Mouse (Mus musculus) embryonic facial prominence, embryonic 11.5 days (tissue): ENCODE results near the gene Slco3a1. TPM values are rescaled to one million over a fixed set of nuclear protein-coding genes. Genes with fewer than 3 reads are reported as not detected.

Experiments used
- ATAC-seq: fragments of 200-750 bp; cut with Nextera tagmentation; replicated peaks from 2 replicates; pipeline ENCODE4 v1.8.0; 2017; ENCODE audit warnings: low read depth; ENCODE audit not compliant: insufficient number of reproducible peaks, low FRiP score, low TSS enrichment
- DNase-seq: peaks from one replicate; pipeline ENCODE4 v3.0.0-alpha.2; 2015; ENCODE audit warnings: low spot score
- H3K27ac ChIP-seq: fragments of 300-500 bp; sonication (generic); replicated peaks from 2 replicates; pipeline ENCODE4 v1.5.1; 2014; ENCODE audit warnings: mild to moderate bottlenecking, low read depth, low read length, control low read depth
- H3K27me3 ChIP-seq: fragments of 300-500 bp; sonication (generic); 2 replicates; pipeline ENCODE4 v1.6.1; 2014; ENCODE audit warnings: mild to moderate bottlenecking, low read length, moderate library complexity, mixed read lengths; ENCODE audit not compliant: control insufficient read depth, insufficient read depth
- H3K36me3 ChIP-seq: fragments of 300-500 bp; sonication (generic); replicated peaks from 2 replicates; pipeline ENCODE4 v1.6.1; 2014; ENCODE audit warnings: low read depth, mild to moderate bottlenecking, low read length, moderate library complexity, mixed read lengths; ENCODE audit not compliant: control insufficient read depth, insufficient read depth
- H3K4me1 ChIP-seq: fragments of 300-500 bp; sonication (generic); 2 replicates; pipeline ENCODE4 v1.6.1; 2014; ENCODE audit warnings: low read length, mixed read lengths; ENCODE audit not compliant: control insufficient read depth, insufficient read depth
- H3K4me2 ChIP-seq: fragments of 300-500 bp; sonication (generic); 2 replicates; pipeline ENCODE4 v1.6.1; 2014; ENCODE audit warnings: low read depth, mild to moderate bottlenecking, control low read depth, low read length, moderate library complexity
- H3K4me3 ChIP-seq: fragments of 300-500 bp; sonication (generic); 2 replicates; pipeline ENCODE4 v1.5.1; 2014; ENCODE audit warnings: low read depth, low read length, control low read depth
- H3K9ac ChIP-seq: fragments of 300-500 bp; sonication (generic); replicated peaks from 2 replicates; pipeline ENCODE4 v1.6.1; 2014; ENCODE audit warnings: mild to moderate bottlenecking, control low read depth, low read length
- H3K9me3 ChIP-seq: fragments of 300-500 bp; sonication (generic); replicated peaks from 2 replicates; pipeline ENCODE4 v1.6.1; 2016; ENCODE audit warnings: mild to moderate bottlenecking, low read length, inconsistent platforms, mixed read lengths; ENCODE audit not compliant: control insufficient read depth
- WGBS: fragments of 180-500 bp; shearing (Covaris S2); extraction: QIAGEN DNeasy Blood & Tissue Kit; methylation state at CpG from one replicate; pipeline ENCODE4 v1.1.7; 2014; 5-methylcytosine and 5-hydroxymethylcytosine counted together
- polyA plus RNA-seq: library from polyadenylated mRNA; unstranded; fragments of >200 nt; fragmentation: Nextera tagmentation; extraction: Ambion mirVana; gene quantifications from 2 replicates; pipeline ENCODE4 v1.2.1, GENCODE M21; 2014

Gene Slco3a1
- polyA plus RNA-seq, 1 experiment from 2014 or later, result 6.6 TPM

DNA sequence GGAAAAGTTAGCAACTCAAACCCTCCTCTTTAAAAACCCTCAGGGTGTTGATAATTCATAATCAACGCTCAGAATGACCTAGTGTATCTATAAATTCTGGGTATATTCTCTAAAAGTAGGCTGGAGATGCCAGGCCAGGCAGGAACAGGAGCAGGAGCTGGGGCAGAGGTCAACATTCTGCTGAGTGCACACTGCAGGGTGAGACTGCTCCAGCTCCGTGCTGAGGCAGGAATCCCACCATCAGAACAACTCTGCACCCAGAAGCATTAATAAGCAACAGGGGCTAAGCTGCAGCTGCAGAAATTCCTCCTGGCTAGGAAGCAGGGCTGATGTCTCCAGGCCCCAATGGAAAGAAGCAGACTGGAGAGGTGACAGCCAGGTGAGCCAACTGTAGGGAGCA lies 182.9 kb downstream of the Slco3a1 start:
- H3K4me1 ChIP-seq, result no peaks in the 10 kb centered on the region; the same call in 1 of the 2 replicates
- ATAC-seq, result no peak
- no peak overlapping the region for H3K9ac ChIP-seq
- H3K36me3 ChIP-seq, result no peaks in the 10 kb centered on the region
- H3K4me3 ChIP-seq, result no peak overlapping the region
- H3K27ac ChIP-seq, result no peak overlapping the region
- H3K9me3 ChIP-seq, result no peaks in the 10 kb centered on the region
- H3K27me3 ChIP-seq, result no peaks in the 10 kb centered on the region
- 20% methylated on average over 2 of the region's 2 CpGs for WGBS
- no peak for DNase-seq
- no peak overlapping the region for H3K4me2 ChIP-seq

DNA sequence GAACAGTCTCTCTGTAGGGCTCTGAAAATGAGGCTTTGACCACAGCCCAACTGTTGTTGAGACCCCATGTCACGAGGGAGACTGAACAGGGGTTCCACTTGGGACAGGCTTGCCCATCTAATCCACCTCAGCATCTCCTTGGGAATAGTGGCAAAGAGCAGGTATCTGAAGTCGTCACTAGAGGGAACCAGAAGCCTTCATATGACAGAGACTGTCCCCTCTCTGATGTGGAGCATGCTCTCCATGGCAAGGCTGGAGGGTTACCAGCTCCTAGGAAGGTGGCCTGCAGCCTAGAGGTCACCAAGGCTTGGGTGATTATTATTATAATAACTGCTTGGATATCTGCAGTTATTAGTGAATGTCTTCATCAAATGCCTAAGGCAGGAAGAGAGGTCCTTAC lies 183.4 kb downstream of the Slco3a1 start:
- no peaks in the 10 kb centered on the region for H3K27me3 ChIP-seq
- no peak overlapping the region for H3K4me2 ChIP-seq
- WGBS, result 23% methylated on average over 2 of the region's 2 CpGs
- DNase-seq (peak; percentile 69), ATAC-seq (no peak)
- no peak overlapping the region for H3K4me3 ChIP-seq
- no peak overlapping the region for H3K27ac ChIP-seq
- no peaks in the 10 kb centered on the region for H3K36me3 ChIP-seq
- no peaks in the 10 kb centered on the region for H3K9me3 ChIP-seq
- H3K4me1 ChIP-seq, result no peaks in the 10 kb centered on the region; the same call in 1 of the 2 replicates
- H3K9ac ChIP-seq, result no peak overlapping the region

DNA sequence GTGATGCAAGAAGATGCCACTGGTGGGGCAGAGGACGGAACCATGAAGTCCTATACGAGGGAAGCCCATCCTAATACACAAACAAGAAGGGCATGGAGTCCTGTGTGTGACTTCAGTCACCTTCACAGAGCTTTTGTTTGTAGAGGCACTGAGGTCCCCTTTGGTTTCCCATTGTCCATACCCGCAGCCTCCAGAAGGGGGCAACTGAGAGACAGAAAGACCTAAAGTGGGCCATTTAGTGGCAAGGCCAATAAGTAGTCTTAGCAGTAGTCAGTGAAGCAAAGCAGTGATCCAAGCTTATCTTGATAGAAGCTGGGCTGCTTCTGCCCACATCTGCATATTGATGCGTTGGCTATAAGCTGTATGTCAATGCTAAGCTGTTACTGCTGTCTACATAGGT lies 184.9 kb downstream of the Slco3a1 start:
- no peaks in the 10 kb centered on the region for H3K36me3 ChIP-seq
- H3K4me2 ChIP-seq, result no peak overlapping the region
- ATAC-seq (no peak), DNase-seq (peak; percentile 37)
- no peaks in the 10 kb centered on the region; the same call in 1 of the 2 replicates for H3K4me1 ChIP-seq
- WGBS, result 64% methylated on average over 4 of the region's 4 CpGs
- H3K27ac ChIP-seq, result no peak overlapping the region
- H3K4me3 ChIP-seq, result no peak overlapping the region
- H3K27me3 ChIP-seq, result no peaks in the 10 kb centered on the region
- no peak overlapping the region for H3K9ac ChIP-seq
- H3K9me3 ChIP-seq, result no peaks in the 10 kb centered on the region

DNA sequence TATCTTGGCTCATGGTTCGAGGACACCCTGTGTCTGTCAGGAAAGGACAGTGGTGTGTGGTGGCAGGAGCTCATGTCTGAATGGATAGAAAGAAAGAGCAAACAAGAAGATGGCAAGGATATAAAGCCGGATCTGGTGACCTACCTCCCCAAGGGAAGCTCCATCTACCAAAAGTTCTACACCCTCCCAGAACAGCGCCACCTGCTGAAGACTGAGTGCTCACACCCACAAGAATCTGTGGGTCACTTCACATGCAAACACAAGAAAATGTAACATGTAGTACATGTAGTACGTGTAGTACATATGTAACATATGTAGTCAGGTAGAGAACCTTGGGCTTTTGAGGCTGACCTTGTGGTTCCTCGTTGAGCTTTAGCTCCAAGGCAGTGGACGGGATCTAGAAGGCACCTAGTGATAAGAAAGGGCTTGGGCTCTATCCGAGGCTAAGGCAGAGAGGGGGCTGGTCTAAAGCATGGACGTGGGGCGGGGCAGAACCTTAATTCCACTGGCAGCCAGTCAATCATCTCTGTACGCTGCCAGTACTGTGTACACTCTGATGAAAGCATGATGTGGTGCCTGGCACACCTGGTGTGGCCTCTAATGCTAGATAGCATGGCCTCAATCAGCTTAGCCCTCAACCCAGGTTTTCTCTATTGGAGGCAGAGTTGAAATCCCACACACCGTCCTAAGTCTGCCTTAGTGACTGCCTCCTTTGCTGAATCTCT lies 186.2 kb downstream of the Slco3a1 start:
- 85% methylated on average over 11 of the region's 11 CpGs for WGBS
- H3K4me1 ChIP-seq, result no peaks in the 10 kb centered on the region; the same call in 1 of the 2 replicates
- no peak overlapping the region for H3K27ac ChIP-seq
- ATAC-seq (no peak), DNase-seq (no peak)
- no peak overlapping the region for H3K4me3 ChIP-seq
- no peaks in the 10 kb centered on the region for H3K27me3 ChIP-seq
- H3K4me2 ChIP-seq, result no peak overlapping the region
- H3K9me3 ChIP-seq, result no peaks in the 10 kb centered on the region
- H3K9ac ChIP-seq, result no peak overlapping the region
- H3K36me3 ChIP-seq, result no peaks in the 10 kb centered on the region

DNA sequence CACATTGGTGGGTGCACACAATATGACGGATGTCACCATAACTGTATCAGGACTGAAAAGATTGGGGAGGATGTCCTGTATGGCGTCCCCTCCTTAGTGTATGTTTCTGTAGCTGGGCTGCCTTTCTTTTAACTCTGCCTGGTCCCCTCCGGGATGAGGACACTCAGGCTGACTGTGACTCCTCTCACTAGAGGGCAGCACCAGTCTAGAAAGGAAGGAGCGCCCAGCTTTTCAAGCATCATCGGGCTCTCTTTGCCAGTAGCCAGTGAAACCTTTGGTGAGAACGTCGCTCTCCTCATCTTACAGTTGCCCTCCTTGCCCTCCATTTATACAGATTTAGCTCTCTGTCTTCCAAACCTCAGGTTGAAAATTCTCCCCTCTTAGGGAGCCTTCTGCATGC lies 187.2 kb downstream of the Slco3a1 start:
- H3K27ac ChIP-seq, result no peak overlapping the region
- H3K4me3 ChIP-seq, result no peak overlapping the region
- H3K4me1 ChIP-seq, result no peaks in the 10 kb centered on the region; the same call in 1 of the 2 replicates
- no peak overlapping the region for H3K9ac ChIP-seq
- DNase-seq, result peak; percentile 79
- H3K36me3 ChIP-seq, result no peaks in the 10 kb centered on the region
- WGBS, result 30% methylated on average over 7 of the region's 7 CpGs
- H3K9me3 ChIP-seq, result no peaks in the 10 kb centered on the region
- no peak for ATAC-seq
- no peak overlapping the region for H3K4me2 ChIP-seq
- no peaks in the 10 kb centered on the region for H3K27me3 ChIP-seq

DNA sequence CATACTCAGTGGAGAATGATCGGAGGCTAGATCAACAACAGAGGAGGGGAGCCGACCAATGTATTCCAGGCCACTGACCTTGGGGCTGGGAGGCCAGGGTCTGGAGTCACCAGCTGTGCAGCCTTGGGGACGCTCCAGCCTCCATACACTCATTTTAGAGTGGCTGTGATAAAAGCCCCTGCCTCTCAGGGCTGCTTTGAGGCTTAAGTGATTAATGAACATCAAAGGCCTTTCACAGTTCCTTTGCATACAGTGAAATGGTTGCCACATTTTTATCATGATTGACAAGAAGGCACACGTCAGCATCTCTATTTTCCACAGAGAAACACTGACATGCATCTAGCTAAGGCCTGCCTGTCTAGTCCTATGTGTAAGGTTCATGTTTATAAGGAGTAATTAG lies 189.0 kb downstream of the Slco3a1 start:
- no peak overlapping the region for H3K4me2 ChIP-seq
- ATAC-seq (no peak), DNase-seq (no peak)
- no peaks in the 10 kb centered on the region for H3K4me1 ChIP-seq
- no peaks in the 10 kb centered on the region for H3K36me3 ChIP-seq
- H3K27ac ChIP-seq, result no peak overlapping the region
- 23% methylated on average over 4 of the region's 4 CpGs for WGBS
- H3K4me3 ChIP-seq, result no peak overlapping the region
- H3K9ac ChIP-seq, result no peak overlapping the region
- no peaks in the 10 kb centered on the region for H3K9me3 ChIP-seq
- no peaks in the 10 kb centered on the region for H3K27me3 ChIP-seq

DNA sequence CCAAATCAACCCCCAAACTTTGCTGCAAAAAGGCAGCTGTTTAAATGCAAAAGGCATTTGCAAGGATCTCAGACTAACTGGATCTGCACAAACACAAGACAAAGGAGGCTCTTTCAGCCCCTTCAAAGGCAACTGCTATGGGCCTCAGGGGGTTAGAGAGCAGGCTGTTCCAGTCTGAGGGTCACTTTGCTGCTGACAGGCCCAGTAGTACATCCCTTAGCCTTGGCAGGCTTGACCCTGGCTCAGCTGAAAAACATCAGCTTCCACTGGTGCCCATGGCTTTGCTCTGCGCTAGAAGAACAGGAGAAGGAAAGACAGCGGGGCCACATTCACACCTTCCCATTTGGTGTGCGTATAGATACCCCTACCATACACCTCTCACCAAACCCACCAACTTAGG lies 189.6 kb downstream of the Slco3a1 start:
- ATAC-seq (no peak), DNase-seq (no peak)
- Histone ChIP-seq H3K27ac (no peak overlapping the region; the same call in 1 of the 2 replicates), H3K4me2 (no peak overlapping the region), H3K4me1 (no peaks in the 10 kb centered on the region), H3K36me3 (no peaks in the 10 kb centered on the region), H3K9me3 (no peaks in the 10 kb centered on the region), H3K9ac (no peak overlapping the region), H3K27me3 (no peaks in the 10 kb centered on the region), H3K4me3 (no peak overlapping the region)
- 72% methylated on average over 3 of the region's 3 CpGs for WGBS

DNA sequence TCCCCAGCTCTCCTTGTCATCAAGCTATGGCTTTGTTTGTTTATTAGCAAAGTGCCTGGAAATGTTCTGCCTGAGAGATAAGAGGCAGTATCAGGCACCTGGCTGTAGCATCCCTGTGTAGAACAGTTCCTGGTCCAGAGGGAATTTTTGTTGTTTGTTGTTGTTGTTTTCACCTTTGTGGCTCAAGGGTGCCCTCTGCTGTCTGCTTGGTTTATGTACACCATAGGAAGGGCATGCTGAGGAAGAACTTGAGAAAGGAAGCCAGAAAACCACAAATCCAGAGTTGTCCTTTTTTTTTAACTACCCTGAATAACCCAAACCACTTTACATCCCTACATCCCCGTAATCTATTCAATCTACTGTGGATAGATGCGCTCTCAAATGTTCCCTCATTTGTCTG lies 191.1 kb downstream of the Slco3a1 start:
- H3K36me3 ChIP-seq, result no peaks in the 10 kb centered on the region
- H3K9me3 ChIP-seq, result no peaks in the 10 kb centered on the region
- no peak overlapping the region for H3K4me3 ChIP-seq
- no peaks in the 10 kb centered on the region for H3K4me1 ChIP-seq
- no peak overlapping the region for H3K27ac ChIP-seq
- DNase-seq (peak; percentile 41), ATAC-seq (no peak)
- H3K9ac ChIP-seq, result no peak overlapping the region
- H3K4me2 ChIP-seq, result no peak overlapping the region
- no peaks in the 10 kb centered on the region for H3K27me3 ChIP-seq
- WGBS, result 69% methylated on average over 2 of the region's 2 CpGs
